Mouse (Mus musculus) cerebellum, adult 2 months (tissue): ENCODE data around the gene Xrcc4. TPM values are rescaled to one million over a fixed set of nuclear protein-coding genes. Genes with fewer than 3 reads are reported as not detected.
A peak's percentile ranks its signal among the peaks of the same experiment; 100 is the strongest.

Source experiments
- DNase-seq, 2 experiments: peaks; one replicate each; pipeline ENCODE4 v3.0.0; 2021
- H3K27ac ChIP-seq: fragments of 200-500 bp; 2 replicates; pipeline ENCODE4 v1.5.1; 2012; ENCODE audit warnings: low read length, control low read depth, inconsistent platforms; ENCODE audit not compliant: insufficient read depth
- H3K27me3 ChIP-seq: fragments of 200-500 bp; 2 replicates; pipeline ENCODE4 v1.6.1; 2012; ENCODE audit warnings: inconsistent platforms, mild to moderate bottlenecking, low read length, moderate library complexity; ENCODE audit not compliant: control insufficient read depth, insufficient read depth
- H3K4me1 ChIP-seq: fragments of 200-500 bp; 2 replicates; pipeline ENCODE4 v1.6.1; 2011; ENCODE audit warnings: low read length; ENCODE audit not compliant: control insufficient read depth, insufficient read depth
- H3K4me3 ChIP-seq: fragments of 200-500 bp; replicated peaks from 2 replicates; pipeline ENCODE3; 2011; ENCODE audit warnings: mild to moderate bottlenecking, low read depth, low read length, control low read depth; ENCODE audit not compliant: insufficient read depth
- CTCF ChIP-seq: fragments of 200-500 bp; IDR thresholded peaks from 2 replicates; pipeline ENCODE4 v1.5.1; 2011; ENCODE audit warnings: low read depth, mild to moderate bottlenecking, control low read depth, low read length, moderate library complexity, borderline replicate concordance; ENCODE audit not compliant: insufficient read depth
- POLR2A ChIP-seq: fragments of 200-500 bp; IDR thresholded peaks from 2 replicates; pipeline ENCODE4 v1.6.1; 2011; ENCODE audit warnings: low read length, control low read depth, borderline replicate concordance; ENCODE audit not compliant: insufficient read depth
- WGBS: fragments of 180-500 bp; shearing (Covaris S2); methylation state at CpG from one replicate; pipeline ENCODE4 v1.1.7; 2018; 5-methylcytosine and 5-hydroxymethylcytosine counted together
- polyA plus RNA-seq: library from polyadenylated mRNA; depleted of rRNA; stranded (reverse); fragments of >200 nt; gene quantifications from 2 replicates; pipeline ENCODE4 v1.2.3, GENCODE M21; 2012

The Xrcc4 gene
- polyA plus RNA-seq, 1 experiment, result 9.1 TPM

GRCm38 (mm10) chr13:89889074-89889473 lies 200.3 kb downstream of the Xrcc4 start:
- no peak overlapping the region for H3K27ac ChIP-seq
- no peak for TF ChIP-seq POLR2A
- no peak for TF ChIP-seq CTCF
- no peak overlapping the region for H3K4me3 ChIP-seq
- 82% methylated on average over 5 of the region's 5 CpGs for WGBS
- H3K27me3 ChIP-seq, result no peaks in the 10 kb centered on the region
- no peaks in the 10 kb centered on the region for H3K4me1 ChIP-seq
- DNase-seq, result no peak

- Histone ChIP-seq H3K4me1 (no peaks in the 10 kb centered on the region), H3K27ac (no peak overlapping the region), H3K4me3 (no peak overlapping the region), H3K27me3 (no peaks in the 10 kb centered on the region)
- TF ChIP-seq POLR2A (no peak), CTCF (no peak)
- no peak for DNase-seq
- WGBS, result 98% methylated on average over 1 of the region's 1 CpGs
These were observed 205.9 kb downstream of the Xrcc4 start for GRCm38 (mm10) chr13:89883523-89883922.

GRCm38 (mm10) chr13:89881281-89881680 lies 208.1 kb downstream of the Xrcc4 start:
- Histone ChIP-seq H3K4me3 (no peak overlapping the region), H3K4me1 (no peaks in the 10 kb centered on the region), H3K27me3 (no peaks in the 10 kb centered on the region), H3K27ac (no peak overlapping the region)
- no peak for DNase-seq
- no peak for TF ChIP-seq CTCF
- TF ChIP-seq POLR2A, result no peak
- 7% methylated on average over 2 of the region's 2 CpGs for WGBS

- DNase-seq, result peak in 1 of 2 experiments; percentile 11
- H3K4me1 ChIP-seq, result no peaks in the 10 kb centered on the region
- no peak overlapping the region for H3K4me3 ChIP-seq
- no peak overlapping the region for H3K27ac ChIP-seq
- 78% methylated on average over 10 of the region's 10 CpGs for WGBS
- no peak for TF ChIP-seq POLR2A
- no peak for TF ChIP-seq CTCF
- H3K27me3 ChIP-seq, result no peaks in the 10 kb centered on the region
These were observed 210.5 kb downstream of the Xrcc4 start for GRCm38 (mm10) chr13:89878832-89879468.

- no peak for DNase-seq
- no peaks in the 10 kb centered on the region for H3K4me1 ChIP-seq
- WGBS, result 95% methylated on average over 4 of the region's 4 CpGs
- TF ChIP-seq POLR2A (no peak), CTCF (no peak)
- no peak overlapping the region for H3K27ac ChIP-seq
- no peaks in the 10 kb centered on the region for H3K27me3 ChIP-seq
- H3K4me3 ChIP-seq, result no peak overlapping the region
These were observed 213.9 kb downstream of the Xrcc4 start for GRCm38 (mm10) chr13:89875499-89875898.

- TF ChIP-seq POLR2A (no peak), CTCF (no peak)
- 89% methylated on average over 3 of the region's 3 CpGs for WGBS
- no peak overlapping the region for H3K27ac ChIP-seq
These were observed 216.7 kb downstream of the Xrcc4 start for GRCm38 (mm10) chr13:89872725-89873124.

GRCm38 (mm10) chr13:89854139-89854538 lies 235.3 kb downstream of the Xrcc4 start:
- Histone ChIP-seq H3K4me1 (no peaks in the 10 kb centered on the region), H3K4me3 (no peak overlapping the region), H3K27me3 (no peaks in the 10 kb centered on the region), H3K27ac (no peak overlapping the region)
- 65% methylated on average over 5 of the region's 5 CpGs for WGBS
- no peak for DNase-seq
- no peak for TF ChIP-seq CTCF
- no peak for TF ChIP-seq POLR2A

More at GRCm38 (mm10) chr13:89872725-89873124, 216.7 kb downstream of the Xrcc4 start:
- no peak overlapping the region for H3K4me3 ChIP-seq
- DNase-seq, result no peak
- H3K27me3 ChIP-seq, result no peaks in the 10 kb centered on the region
- no peaks in the 10 kb centered on the region for H3K4me1 ChIP-seq

- TF ChIP-seq CTCF (no peak), POLR2A (no peak)
- Histone ChIP-seq H3K27ac (no peak overlapping the region), H3K4me1 (no peaks in the 10 kb centered on the region), H3K27me3 (no peaks in the 10 kb centered on the region), H3K4me3 (no peak overlapping the region)
- DNase-seq, result no peak
- WGBS, result 97% methylated on average over 2 of the region's 2 CpGs
These were observed 238.7 kb downstream of the Xrcc4 start for GRCm38 (mm10) chr13:89850746-89851145.

- H3K4me3 ChIP-seq, result no peak overlapping the region
- H3K27ac ChIP-seq, result no peak overlapping the region
- H3K27me3 ChIP-seq, result no peaks in the 10 kb centered on the region
- H3K4me1 ChIP-seq, result no peaks in the 10 kb centered on the region
- peak in 1 of 2 experiments; percentile 17 for DNase-seq
- TF ChIP-seq POLR2A (no peak), CTCF (no peak)
- 81% methylated on average over 1 of the region's 1 CpGs for WGBS
These were observed 239.5 kb downstream of the Xrcc4 start for GRCm38 (mm10) chr13:89849955-89850354.
